10 mouse cellular contexts compared by ENCODE assay signal in genomic region chr6:92521526-92522075, GRCm38 (mm10).
DNase-seq lines count a peak whose midpoint lies in the region; ATAC-seq lines count a peak whose summit lies in the region.
"Had no signal": no experiment of that assay in that cellular context is flagged by ENCODE, and none has a peak within 500 bp of the region (broad histone marks: within the 10 kb centered on the region; RNA-seq: fewer than 3 reads in every experiment).

No protein-coding gene starts in this region.

- WGBS in forebrain, embryonic 13.5 days, result 68% methylated on average over 7 of the region's 7 CpGs
- 88% methylated on average over 7 of the region's 7 CpGs for WGBS in forebrain, embryonic 11.5 days

- no peak overlapping the region for H3K27ac ChIP-seq in forebrain, embryonic 13.5 days
- H3K27ac ChIP-seq in forebrain, embryonic 11.5 days (ENCODE audit: low read depth, low read length), result no peak overlapping the region
- H3K27ac ChIP-seq: kidney, postnatal 0 days; neural tube, embryonic 12.5 days had no signal

- peak; percentile 83; the same call in 1 of the 2 replicates for ATAC-seq in forebrain, embryonic 13.5 days
- ATAC-seq in forebrain, embryonic 11.5 days (replicated peaks; ENCODE audit: low FRiP score), result no peak

- H3K27me3 ChIP-seq in forebrain, embryonic 13.5 days, result no peaks in the 10 kb centered on the region
- H3K27me3 ChIP-seq in forebrain, embryonic 11.5 days (ENCODE audit: control insufficient read depth, insufficient read depth, low read length), result no peaks in the 10 kb centered on the region
- H3K27me3 ChIP-seq: neural tube, embryonic 12.5 days had no signal

- H3K9ac ChIP-seq in forebrain, embryonic 13.5 days, result no peak overlapping the region
- no peak overlapping the region for H3K9ac ChIP-seq in forebrain, embryonic 11.5 days (ENCODE audit: low read length)
- H3K9ac ChIP-seq: neural tube, embryonic 12.5 days had no signal

- H3K9me3 ChIP-seq in forebrain, embryonic 13.5 days (replicated peaks), result no peaks in the 10 kb centered on the region
- no peaks in the 10 kb centered on the region for H3K9me3 ChIP-seq in forebrain, embryonic 11.5 days (ENCODE audit: control insufficient read depth, low read length)
- H3K9me3 ChIP-seq: neural tube, embryonic 12.5 days had no signal

- no peak for DNase-seq in forebrain, embryonic 11.5 days (ENCODE audit: low spot score)
- DNase-seq in NIH3T3 (ENCODE audit: low read depth), result peak; percentile 55
- DNase-seq in cerebellum, postnatal 4 days (ENCODE audit: low spot score in 2 of 2), result peak; percentile 27 to 80
- DNase-seq in kidney, adult 8-10 months, result peak; percentile 33 to 37
- peak; percentile 87 for DNase-seq in left cerebral cortex, postnatal 4 days
- no peak for DNase-seq in B cell, adult 2 months
- no peak for DNase-seq in spleen, postnatal 36 days (ENCODE audit: low spot score in 2 of 2)

- no peak overlapping the region for H3K4me3 ChIP-seq in forebrain, embryonic 13.5 days
- no peak overlapping the region for H3K4me3 ChIP-seq in forebrain, embryonic 11.5 days (ENCODE audit: low read depth, low read length)
- H3K4me3 ChIP-seq: neural tube, embryonic 12.5 days had no signal

- peaks cover 7% of the 10 kb centered on the region; the same call in 1 of the 2 replicates for H3K4me1 ChIP-seq in forebrain, embryonic 13.5 days
- H3K4me1 ChIP-seq in forebrain, embryonic 11.5 days (replicated peaks; ENCODE audit: control insufficient read depth, insufficient read depth, low read length), result 0 out of 2 replicates have a peak, but pooled peaks cover 2% of the 10 kb centered on the region

- intact Hi-C loops in left cerebral cortex, postnatal 4 days (cut with DNase I), result no loop called here

- H3K36me3 ChIP-seq in forebrain, embryonic 13.5 days (ENCODE audit: poor library complexity, severe bottlenecking), result no peaks in the 10 kb centered on the region
- no peaks in the 10 kb centered on the region for H3K36me3 ChIP-seq in forebrain, embryonic 11.5 days (ENCODE audit: control insufficient read depth, insufficient read depth, low read length)
- H3K36me3 ChIP-seq: neural tube, embryonic 12.5 days had no signal

- H3K4me2 ChIP-seq in forebrain, embryonic 13.5 days, result no peak overlapping the region
- H3K4me2 ChIP-seq in forebrain, embryonic 11.5 days (ENCODE audit: low read depth, low read length, severe bottlenecking), result no peak overlapping the region
- H3K4me2 ChIP-seq: neural tube, embryonic 12.5 days had no signal

Comparison
In these comparisons a context has a peak if more than half of its experiments do, and no peak if none do; other contexts are left out.
1. DNase-seq: peak in NIH3T3 (single experiment), cerebellum, postnatal 4 days (2 of 2), kidney, adult 8-10 months (2 of 2) and left cerebral cortex, postnatal 4 days (single experiment); none in forebrain, embryonic 11.5 days (single experiment), B cell, adult 2 months (0 of 2) and spleen, postnatal 36 days (0 of 2).